Mouse (Mus musculus): ENCODE data around the gene Lancl1.

DNA sequence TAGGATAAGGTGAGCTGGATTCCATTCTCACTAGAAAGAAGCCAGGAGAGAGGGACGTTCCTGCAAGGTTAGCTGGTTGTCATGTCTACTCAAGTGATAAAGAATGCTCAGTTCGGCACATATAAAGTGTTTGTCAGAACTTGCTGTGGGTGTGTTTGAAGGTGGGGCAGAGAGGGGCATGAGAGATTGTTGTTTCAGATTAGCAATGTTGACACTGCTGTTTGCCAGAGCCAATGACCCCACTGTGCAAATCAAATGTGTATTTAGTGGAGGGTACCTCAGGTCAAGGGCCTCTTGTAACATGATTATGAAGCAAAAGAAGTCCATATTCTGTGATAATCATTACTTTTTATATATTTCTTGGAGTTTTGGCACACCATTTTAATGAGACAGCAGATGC is 39.1 kb upstream of the Lancl1 start:
- TF ChIP-seq CTCF (IDR thresholded peaks at IDR 0.05; ENCODE audit: borderline replicate concordance, control insufficient read depth, extremely low read depth, insufficient read depth, low read length, poor library complexity): no peak
- no peak for TF ChIP-seq POLR2A (IDR thresholded peaks at IDR 0.05; ENCODE audit: control insufficient read depth, extremely low read depth, insufficient read depth, low read length, poor library complexity)
